Mouse (Mus musculus): ENCODE results near the gene C2cd4b.

The C2cd4b gene

DNA sequence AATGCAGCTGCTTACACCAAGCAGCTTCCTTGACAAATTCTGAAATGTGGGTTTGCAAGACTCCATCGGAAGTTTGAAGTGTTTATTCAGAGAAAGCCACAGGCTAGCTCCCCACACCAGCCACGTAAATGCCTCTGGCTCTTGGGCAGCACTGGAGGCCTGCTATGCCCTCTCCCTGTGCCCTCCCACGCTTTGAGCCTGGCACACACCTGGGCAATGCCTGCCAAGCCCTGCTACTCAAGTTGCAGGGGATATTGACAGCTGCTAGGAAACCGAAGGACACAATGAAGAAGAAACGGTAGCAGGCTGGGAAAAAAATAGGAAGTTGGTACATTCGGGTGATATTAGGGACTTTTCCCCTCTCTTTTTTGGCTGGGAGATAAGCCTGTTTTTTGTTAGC is 15.0 kb downstream of the C2cd4b start:
- no peak for DNase-seq

DNA sequence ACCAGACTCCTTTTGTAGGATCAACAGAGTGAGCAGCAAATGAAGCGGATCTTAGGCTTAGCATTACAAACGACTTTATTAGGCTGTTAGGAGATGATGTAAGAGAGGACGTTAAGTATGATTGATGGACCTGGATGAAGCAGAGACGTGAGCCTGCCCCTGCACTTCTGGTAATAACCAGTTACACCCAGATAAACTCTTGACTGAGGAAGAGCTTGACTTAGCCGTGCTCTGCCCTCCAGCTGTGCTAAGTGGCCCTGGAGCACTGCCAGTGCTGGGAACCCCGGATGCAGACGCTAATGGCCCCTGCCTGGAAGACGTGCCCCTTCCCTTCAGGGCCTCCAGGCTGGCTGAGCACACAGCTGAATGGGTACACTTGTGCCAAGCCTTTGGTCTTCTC is 19.3 kb downstream of the C2cd4b start:
- DNase-seq: no peak

DNA sequence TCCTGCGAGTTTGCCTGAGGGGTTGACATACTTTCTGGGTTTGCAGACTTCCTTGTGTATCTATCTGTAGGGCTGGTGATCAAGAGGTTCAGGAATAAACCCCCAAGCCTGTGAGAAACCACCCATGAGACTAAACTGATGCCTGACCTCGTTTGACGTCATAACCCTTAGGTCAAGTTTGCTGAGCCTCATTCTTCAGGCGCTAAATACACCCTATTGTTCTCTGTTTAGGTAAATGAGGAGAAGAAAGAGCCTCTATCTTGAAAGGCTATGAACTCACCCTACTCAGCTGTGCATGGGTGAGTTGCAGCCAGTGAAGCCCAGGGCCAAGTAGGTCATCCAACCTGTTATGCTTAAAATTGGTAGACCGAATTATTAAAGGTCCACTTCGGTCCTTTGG is 23.5 kb downstream of the C2cd4b start:
- DNase-seq: no peak

DNA sequence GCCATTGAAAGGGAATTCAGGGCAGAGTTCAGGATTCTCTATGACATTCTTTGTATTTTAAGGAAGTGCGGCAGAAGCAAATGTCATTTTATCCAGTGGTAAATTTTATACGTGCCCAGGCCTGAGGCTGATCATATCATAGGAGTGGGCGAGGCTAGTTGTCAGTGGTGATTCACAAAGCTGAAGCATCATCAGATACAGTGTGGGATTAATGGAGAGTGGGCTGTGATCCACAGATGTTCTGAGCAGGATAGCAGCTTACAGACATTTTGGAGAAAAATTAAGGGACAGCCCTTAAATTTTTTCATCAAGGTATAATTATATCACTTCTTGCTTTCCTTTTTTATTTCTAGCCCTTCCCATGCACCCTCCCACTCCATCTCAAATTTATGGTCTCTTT is 24.2 kb downstream of the C2cd4b start:
- no peak for DNase-seq

DNA sequence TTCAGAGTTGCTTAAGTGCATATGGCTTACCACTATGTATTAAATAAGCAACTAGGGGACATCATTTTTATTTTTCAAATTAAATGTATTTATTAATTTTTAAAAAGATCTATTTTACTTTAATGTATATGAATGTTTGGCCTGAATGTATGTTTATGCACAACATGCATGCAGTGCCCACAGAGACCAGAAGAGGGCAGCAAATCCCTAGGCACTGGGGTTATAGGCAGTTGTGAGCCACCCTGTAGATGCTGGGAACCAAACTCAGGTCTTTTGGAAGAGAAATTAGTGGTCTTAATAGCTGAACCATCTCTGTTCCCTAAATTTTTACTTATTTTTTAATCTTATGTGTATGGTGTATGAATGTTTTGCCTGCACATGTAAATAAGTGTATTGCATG is 24.7 kb downstream of the C2cd4b start:
- DNase-seq: peak; percentile 61

DNA sequence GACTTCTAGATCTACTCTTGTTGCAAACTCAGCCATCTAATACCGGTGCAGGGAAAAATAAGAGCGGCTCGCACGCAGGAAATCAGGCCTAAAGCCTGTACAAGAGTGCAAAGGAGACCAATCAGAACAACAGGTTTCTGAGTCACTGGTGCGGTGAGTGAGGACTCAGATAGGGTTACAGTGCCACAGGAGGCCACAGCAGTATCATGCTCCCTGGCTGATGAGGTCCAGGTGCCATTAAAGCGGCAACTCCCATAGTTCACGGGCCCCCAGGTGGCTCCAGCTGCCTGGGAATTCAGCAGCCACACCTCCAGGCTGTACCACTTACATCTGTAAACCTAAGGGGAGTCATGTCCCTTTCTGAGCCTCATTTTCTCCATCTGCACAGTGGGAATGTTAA is 27.1 kb downstream of the C2cd4b start:
- no peak for DNase-seq

DNA sequence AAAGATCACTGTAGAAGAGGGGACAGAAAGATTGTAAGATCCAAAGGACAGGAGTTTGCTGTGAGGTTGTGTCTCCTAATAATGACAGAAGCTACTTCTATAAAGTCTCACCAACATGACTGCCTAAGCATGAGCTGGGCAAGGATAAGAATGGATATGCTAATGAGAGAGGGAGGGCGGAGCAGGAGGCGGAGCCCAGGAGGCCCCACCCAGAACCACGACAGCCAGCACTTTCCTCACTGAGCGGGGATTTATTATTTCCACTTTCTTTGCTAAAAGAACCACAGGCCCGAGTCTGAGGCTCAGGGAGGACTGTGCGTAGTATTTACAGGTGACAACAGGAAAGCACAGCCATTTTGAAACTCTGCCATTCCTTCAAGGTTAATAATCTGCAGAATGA is 28.4 kb downstream of the C2cd4b start:
- DNase-seq: peak; percentile 10

DNA sequence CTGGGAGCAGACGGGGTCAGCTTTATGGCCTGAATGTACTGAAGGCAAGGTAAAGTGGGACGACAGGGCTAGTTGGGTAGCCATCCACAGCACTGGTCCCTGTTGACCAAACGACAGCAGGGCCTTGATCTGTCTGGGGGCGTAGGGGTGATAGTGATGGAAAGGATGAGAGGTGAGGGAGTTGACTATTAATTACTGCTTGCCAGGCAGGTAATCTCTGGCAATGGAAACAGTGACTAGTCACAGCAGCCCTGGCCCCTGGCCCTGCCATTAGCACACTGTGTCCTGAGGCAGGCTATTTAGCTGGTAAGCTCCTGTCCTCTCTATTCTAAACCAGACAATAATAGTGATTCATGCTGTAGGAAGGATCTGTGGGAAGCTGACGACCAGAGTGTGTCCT is 33.2 kb downstream of the C2cd4b start:
- no peak for DNase-seq

DNA sequence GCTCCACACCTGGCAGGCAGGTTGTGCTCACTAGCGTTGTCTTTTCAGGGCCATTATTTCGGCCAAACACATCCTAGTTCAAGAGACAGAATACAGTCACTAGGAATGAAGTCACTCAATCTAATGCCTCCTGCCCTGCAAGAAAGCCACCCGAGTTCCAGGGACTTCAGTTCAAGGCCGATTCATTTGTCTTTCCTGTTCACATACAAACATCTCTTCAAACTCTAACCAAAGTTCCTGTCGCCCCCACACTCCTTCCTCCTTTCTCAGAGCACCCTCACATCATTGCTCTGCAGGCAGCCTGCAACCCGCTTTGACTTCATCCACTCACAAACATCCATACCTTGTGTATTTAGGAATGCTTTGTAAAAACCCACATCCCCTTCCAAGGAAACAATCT is 34.3 kb downstream of the C2cd4b start:
- no peak for DNase-seq

DNA sequence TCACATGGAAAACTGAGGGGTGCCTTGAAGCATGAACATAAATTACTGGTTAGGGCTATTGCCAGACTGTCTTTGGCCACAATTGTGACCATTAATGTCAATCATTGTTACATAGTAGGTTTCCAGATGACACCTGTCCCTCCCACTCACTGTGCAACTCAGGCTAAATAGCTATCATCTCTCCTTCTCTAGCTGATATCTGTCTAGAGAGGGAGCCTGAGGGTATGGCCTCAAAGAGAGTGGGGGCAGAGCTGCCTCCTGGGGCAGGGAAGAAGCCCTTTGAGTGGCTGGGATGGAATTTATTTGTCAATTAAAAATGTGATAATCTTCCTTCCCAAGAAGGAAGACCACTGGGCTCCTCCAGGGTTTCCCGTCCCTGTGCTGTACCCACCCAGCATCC is 35.0 kb downstream of the C2cd4b start:
- DNase-seq: no peak

DNA sequence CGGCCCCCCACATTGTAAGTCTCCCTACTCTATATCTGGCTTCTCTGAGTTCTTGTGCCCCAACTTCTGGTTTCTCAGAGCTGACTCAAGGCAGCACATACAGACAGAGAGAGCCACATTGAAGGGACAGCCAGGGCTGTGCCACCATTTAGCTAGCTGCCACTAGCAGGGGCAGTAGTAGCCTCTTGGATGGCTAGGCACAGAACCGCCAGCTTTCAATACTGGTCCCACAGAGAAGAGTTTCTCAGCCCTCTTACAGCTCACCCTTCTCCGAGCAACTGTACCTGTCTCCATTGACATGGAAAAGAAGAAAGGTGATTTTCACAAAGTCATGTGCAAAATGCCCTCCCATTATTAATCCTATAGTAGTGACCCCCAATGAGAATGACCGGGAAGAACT is 35.4 kb downstream of the C2cd4b start:
- no peak for DNase-seq

DNA sequence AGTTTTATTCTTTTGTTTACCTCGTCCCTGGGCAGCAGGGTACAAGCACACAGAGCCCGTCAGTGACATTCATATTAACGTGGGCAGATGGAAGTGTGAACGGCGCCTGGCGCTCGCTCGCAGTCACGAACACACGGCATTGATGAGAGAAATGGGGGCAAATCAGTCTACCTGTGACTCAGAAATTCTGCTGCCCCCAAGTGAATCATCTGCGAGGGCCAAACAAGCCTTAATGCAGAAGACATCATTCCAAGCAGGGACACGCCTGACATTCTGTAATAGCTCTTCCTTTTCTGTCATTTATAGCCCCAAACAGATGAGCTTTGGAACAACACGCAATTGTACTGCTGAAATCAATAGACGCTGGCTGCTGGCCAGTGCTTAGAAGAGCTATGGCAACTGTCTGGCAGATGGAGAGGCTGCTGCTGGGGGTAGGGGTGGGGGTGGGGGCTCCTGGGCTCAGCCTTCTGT is 36.0 kb downstream of the C2cd4b start:
- DNase-seq: no peak

DNA sequence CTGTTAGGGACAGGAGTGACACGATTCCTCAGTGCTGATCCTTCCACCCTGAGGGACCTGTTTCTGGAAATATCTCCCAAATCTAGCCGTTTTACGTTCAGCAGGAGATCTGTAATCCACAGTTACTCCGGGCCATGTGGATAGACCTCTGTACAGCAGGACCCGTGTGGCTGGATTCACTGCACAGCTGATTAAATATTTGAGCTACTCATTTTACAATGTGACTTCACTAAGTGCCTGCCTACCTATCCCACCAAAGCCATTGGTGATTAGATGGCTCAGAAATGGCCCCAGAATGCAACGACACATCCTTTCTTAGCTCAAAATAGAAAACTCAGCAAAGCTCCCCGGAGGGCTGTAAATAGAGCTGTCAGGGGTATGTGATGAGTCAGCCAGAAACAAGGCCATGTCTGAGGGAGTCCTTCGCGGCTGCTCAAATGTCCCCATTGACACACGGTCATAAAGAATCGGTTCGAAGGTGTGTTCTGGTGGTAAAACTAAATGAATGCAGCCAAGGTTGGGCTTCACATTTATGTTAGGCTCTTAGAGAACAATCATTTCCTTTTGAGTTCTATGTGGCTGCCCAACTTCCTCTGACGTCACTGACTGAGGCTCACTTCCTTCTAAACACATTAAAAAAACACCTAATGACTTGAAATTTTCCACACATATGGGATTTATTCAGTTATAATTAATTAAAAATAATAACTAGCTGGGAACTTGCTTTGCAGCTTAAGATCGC is 40.0 kb downstream of the C2cd4b start:
- DNase-seq: peak; percentile 16

DNA sequence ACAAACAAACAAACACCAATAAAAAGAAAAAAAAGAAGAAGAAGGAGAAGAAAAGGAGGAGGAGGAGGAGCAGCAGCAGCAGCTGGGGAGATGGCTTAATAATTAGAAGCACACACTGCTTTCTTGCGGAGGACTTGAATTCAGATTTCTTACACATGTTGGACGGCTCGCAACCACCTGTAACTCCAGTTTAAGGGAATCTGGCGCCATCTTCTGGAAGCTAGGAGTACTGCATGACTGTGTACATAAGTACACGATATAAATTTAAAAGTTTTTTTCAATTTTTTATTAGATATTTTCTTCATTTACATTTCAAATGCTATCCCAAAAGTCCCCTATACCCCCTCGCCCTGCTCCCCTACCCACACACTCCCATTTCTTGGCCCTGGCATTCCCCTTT is 43.0 kb downstream of the C2cd4b start:
- DNase-seq: peak; percentile 80

DNA sequence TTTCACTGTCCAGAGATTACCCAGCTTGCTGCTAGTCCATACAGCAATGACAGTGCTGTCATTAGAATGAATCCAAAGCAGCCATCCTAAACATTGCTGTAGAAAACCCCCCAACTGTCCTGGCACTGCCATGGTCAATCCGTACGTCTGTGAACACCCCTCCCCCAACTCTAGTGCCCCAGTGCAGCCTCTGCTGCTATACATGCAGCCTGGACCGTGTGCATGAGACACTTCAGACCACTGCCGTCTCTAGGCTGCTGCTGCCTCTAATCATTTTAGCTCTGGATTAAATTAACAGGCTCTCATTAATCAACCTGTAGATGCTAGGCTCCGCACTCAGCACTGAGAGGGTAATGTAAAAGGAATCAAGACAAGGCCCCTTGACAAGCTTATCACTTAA is 47.8 kb downstream of the C2cd4b start:
- no peak for DNase-seq

DNA sequence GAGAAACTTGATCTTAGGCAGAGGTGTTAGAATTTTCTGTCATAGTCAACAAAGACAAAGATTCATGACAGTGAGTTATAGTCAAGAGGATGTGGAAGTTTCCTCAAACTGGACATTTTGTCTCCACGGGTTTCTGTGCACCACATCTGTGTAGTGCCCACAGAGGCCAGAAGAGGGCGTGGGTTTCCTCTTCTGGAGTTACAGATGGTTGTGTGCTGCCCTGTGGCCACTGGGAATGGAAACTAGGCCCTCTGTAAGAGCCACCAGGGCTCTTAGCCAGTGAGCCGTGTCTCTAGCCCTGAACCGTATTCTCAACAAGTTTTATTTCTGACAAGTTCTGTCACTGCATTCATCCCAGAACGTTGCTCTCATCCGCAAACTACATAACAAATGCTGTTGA is 51.3 kb downstream of the C2cd4b start:
- no peak for DNase-seq

All from thymus, postnatal 4 days (tissue).